Mouse (Mus musculus) kidney, adult 2 months (tissue): ENCODE measurements around the gene Tbxa2r. TPM values are rescaled to one million over a fixed set of nuclear protein-coding genes. Genes with fewer than 3 reads are reported as not detected.

Experiments used
- DNase-seq: peaks from one replicate; pipeline ENCODE4 v3.0.0; 2021
- H3K27ac ChIP-seq: fragments of 200-500 bp; 2 replicates; pipeline ENCODE4 v1.5.1; 2012; ENCODE audit warnings: low read depth, low read length, control low read depth, inconsistent platforms; ENCODE audit not compliant: insufficient read depth
- H3K27me3 ChIP-seq: fragments of 200-500 bp; replicated peaks from 2 replicates; pipeline ENCODE4 v1.6.1; 2012; ENCODE audit warnings: mild to moderate bottlenecking, moderate library complexity, low read length, inconsistent platforms; ENCODE audit not compliant: control insufficient read depth, insufficient read depth
- H3K36me3 ChIP-seq: fragments of 200-500 bp; 2 replicates; pipeline ENCODE4 v1.6.1; 2012; ENCODE audit warnings: mild to moderate bottlenecking, moderate library complexity, low read length, inconsistent platforms; ENCODE audit not compliant: control insufficient read depth, insufficient read depth
- H3K4me1 ChIP-seq: fragments of 200-500 bp; 2 replicates; pipeline ENCODE4 v1.6.1; 2011; ENCODE audit warnings: low read length; ENCODE audit not compliant: control insufficient read depth, insufficient read depth
- H3K4me3 ChIP-seq: fragments of 200-500 bp; 2 replicates; pipeline ENCODE4 v1.5.1; 2011; ENCODE audit warnings: mild to moderate bottlenecking, low read depth, low read length, control low read depth; ENCODE audit not compliant: insufficient read depth
- CTCF ChIP-seq: fragments of 200-500 bp; conservative IDR thresholded peaks from 2 replicates; pipeline ENCODE4 v1.5.1; 2011; ENCODE audit warnings: low read depth, mild to moderate bottlenecking, control low read depth, low read length, moderate library complexity, mixed read lengths; ENCODE audit not compliant: insufficient read depth, insufficient read length
- POLR2A ChIP-seq: fragments of 200-500 bp; IDR thresholded peaks from one replicate; pipeline ENCODE4 v1.6.1; 2011; ENCODE audit warnings: low read depth, low read length, control low read depth
- WGBS: fragments of 180-500 bp; shearing (Covaris S2); methylation state at CpG from one replicate; pipeline ENCODE4 v1.1.7; 2018; 5-methylcytosine and 5-hydroxymethylcytosine counted together
- polyA plus RNA-seq: library from polyadenylated mRNA; depleted of rRNA; stranded (reverse); fragments of >200 nt; gene quantifications from 2 replicates; pipeline ENCODE4 v1.2.3, GENCODE M21; 2012

Tbxa2r gene
- polyA plus RNA-seq, 1 experiment, result 16.6 TPM

GRCm38 (mm10) chr10:81300352-81300907 lies 28.1 kb upstream of the Tbxa2r start:
- Histone ChIP-seq H3K27me3 (no peaks in the 10 kb centered on the region), H3K36me3 (no peaks in the 10 kb centered on the region), H3K27ac (peak overlapping the region; percentile 99), H3K4me3 (peak overlapping the region; percentile 17; the same call in 1 of the 2 replicates), H3K4me1 (peaks cover 77% of the 10 kb centered on the region)
- DNase-seq, result peak; percentile 92
- TF ChIP-seq POLR2A, result no peak
- TF ChIP-seq CTCF, result no peak
- WGBS, result 42% methylated on average over 9 of the region's 9 CpGs

DNA sequence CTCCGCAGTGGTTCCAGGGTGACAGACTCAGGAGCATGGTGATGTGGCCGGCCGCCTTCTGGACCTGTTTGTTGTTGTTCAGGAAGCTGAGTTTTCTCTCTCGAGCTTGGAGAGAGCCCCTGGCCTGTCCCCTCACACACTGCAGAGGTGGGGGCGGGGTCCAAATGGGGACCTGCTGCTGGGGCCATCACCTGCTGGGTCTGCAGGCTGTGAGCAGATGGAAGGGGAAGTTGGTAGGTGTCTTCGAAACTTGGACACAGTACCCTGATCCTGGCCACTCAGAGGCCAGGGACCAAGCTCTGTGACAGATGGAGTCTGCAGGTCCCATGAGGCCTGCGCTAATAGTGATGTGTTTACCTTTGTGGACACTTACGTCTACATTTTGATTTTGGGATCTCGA lies 27.2 kb upstream of the Tbxa2r start:
- Histone ChIP-seq H3K27me3 (no peaks in the 10 kb centered on the region), H3K36me3 (no peaks in the 10 kb centered on the region), H3K4me3 (no peak overlapping the region), H3K27ac (no peak overlapping the region), H3K4me1 (peaks cover 71% of the 10 kb centered on the region)
- TF ChIP-seq POLR2A, result no peak
- TF ChIP-seq CTCF, result no peak
- 65% methylated on average over 9 of the region's 9 CpGs for WGBS
- DNase-seq, result no peak

GRCm38 (mm10) chr10:81302288-81302687 lies 26.2 kb upstream of the Tbxa2r start:
- Histone ChIP-seq H3K4me3 (no peak overlapping the region), H3K27ac (peak overlapping the region; percentile 7), H3K27me3 (no peaks in the 10 kb centered on the region), H3K36me3 (no peaks in the 10 kb centered on the region), H3K4me1 (peaks cover 64% of the 10 kb centered on the region)
- TF ChIP-seq CTCF (no peak), POLR2A (no peak)
- no peak for DNase-seq
- WGBS, result 41% methylated on average over 4 of the region's 4 CpGs

- Histone ChIP-seq H3K27ac (peak overlapping the region; percentile 14), H3K27me3 (no peaks in the 10 kb centered on the region), H3K4me3 (no peak overlapping the region), H3K36me3 (no peaks in the 10 kb centered on the region), H3K4me1 (peaks cover 60% of the 10 kb centered on the region)
- DNase-seq, result peak; percentile 70
- TF ChIP-seq POLR2A, result no peak
- no peak for TF ChIP-seq CTCF
- whole genome bisulfite sequencing, result 21% methylated on average over 14 of the region's 14 CpGs
Measured at GRCm38 (mm10) chr10:81302781-81303218, 25.7 kb upstream of the Tbxa2r start.

GRCm38 (mm10) chr10:81303258-81303657 lies 25.3 kb upstream of the Tbxa2r start:
- TF ChIP-seq CTCF, result no peak
- TF ChIP-seq POLR2A, result no peak
- Histone ChIP-seq H3K4me1 (peaks cover 55% of the 10 kb centered on the region), H3K27ac (peak overlapping the region; percentile 14; the same call in 1 of the 2 replicates), H3K27me3 (no peaks in the 10 kb centered on the region), H3K36me3 (no peaks in the 10 kb centered on the region), H3K4me3 (no peak overlapping the region)
- WGBS, result 33% methylated on average over 10 of the region's 10 CpGs
- DNase-seq, result no peak

- Histone ChIP-seq H3K27ac (no peak overlapping the region), H3K36me3 (no peaks in the 10 kb centered on the region), H3K4me3 (no peak overlapping the region), H3K27me3 (no peaks in the 10 kb centered on the region), H3K4me1 (peaks cover 50% of the 10 kb centered on the region)
- 43% methylated on average over 7 of the region's 7 CpGs for WGBS
- TF ChIP-seq POLR2A (no peak), CTCF (no peak)
- no peak for DNase-seq
Measured at GRCm38 (mm10) chr10:81303761-81304160, 24.8 kb upstream of the Tbxa2r start.

DNA sequence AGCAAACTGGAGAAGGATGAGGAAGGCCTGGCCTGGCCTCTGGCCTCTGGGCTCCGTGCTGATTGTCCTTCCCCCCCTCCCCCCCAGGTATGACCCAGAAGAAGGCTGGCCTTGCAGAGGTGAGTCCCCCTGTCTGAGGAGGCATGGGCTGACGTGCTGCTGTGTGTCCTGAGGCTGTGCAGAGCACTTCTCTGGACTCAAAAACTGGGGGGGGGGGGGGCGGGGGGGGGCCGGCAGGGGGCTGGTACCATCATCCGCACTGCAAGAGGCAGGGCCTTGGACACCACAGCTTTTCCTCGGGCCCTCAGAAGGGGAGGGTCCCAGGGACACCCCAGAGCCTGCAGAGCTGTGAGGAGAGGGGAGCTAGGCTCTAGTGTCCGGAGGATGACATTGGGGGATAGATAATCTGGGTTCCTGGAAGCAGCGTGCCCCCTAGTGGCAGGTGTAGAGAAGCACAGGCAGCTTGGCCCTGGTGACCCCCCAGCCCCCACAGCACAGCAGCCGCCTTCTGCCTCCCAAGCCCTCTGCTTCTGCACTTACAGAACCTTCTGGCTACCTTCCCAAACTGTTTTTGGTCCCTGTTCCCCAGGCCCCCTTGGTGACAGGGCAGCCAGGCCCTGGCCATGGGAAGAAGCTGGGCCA lies 23.8 kb upstream of the Tbxa2r start:
- peaks cover 41% of the 10 kb centered on the region for H3K4me1 ChIP-seq
- no peaks in the 10 kb centered on the region; the same call in 1 of the 2 replicates for H3K36me3 ChIP-seq
- TF ChIP-seq POLR2A, result no peak
- TF ChIP-seq CTCF, result peak; percentile 93
- no peak overlapping the region for H3K4me3 ChIP-seq
- no peak overlapping the region for H3K27ac ChIP-seq
- H3K27me3 ChIP-seq, result no peaks in the 10 kb centered on the region
- no peak for DNase-seq
- 19% methylated on average over 7 of the region's 9 CpGs for WGBS
